Mouse (Mus musculus) CH12.LX (cell line): ENCODE measurements around the gene Sema6d. TPM values are rescaled to one million over a fixed set of nuclear protein-coding genes. Genes with fewer than 3 reads are reported as not detected.

Experiments
- DNase-seq: peaks from one replicate; pipeline ENCODE4 v3.0.0-alpha.2; 2013; ENCODE audit errors: extremely low read depth
- H3K27ac ChIP-seq: 2 replicates; pipeline ENCODE4 v1.5.1; 2012; ENCODE audit warnings: low read depth, mild to moderate bottlenecking, control low read depth, moderate library complexity; ENCODE audit not compliant: insufficient read depth
- H3K27me3 ChIP-seq: replicated peaks from 2 replicates; pipeline ENCODE3; 2012; ENCODE audit warnings: inconsistent platforms
- H3K36me3 ChIP-seq, 2 experiments: replicated peaks in 1 of 2; 2 replicates each; pipeline versions ENCODE3 to v1.6.1; 2012; ENCODE audit warnings: inconsistent platforms in 1 of 2, low read length in 1 of 2, mild to moderate bottlenecking in 1 of 2, mixed read lengths in 1 of 2, moderate library complexity in 1 of 2; ENCODE audit not compliant: control insufficient read depth in 1 of 2, insufficient read depth in 1 of 2
- H3K4me1 ChIP-seq, 2 experiments: 2 replicates each; pipeline ENCODE4 v1.6.1; 2012; ENCODE audit warnings: inconsistent platforms in 1 of 2, moderate library complexity in 1 of 2; ENCODE audit not compliant: insufficient read depth in 2 of 2, control insufficient read depth in 1 of 2
- H3K4me2 ChIP-seq: 2 replicates; pipeline ENCODE4 v1.6.1; 2012; ENCODE audit warnings: low read depth, mild to moderate bottlenecking, control low read depth; ENCODE audit not compliant: poor library complexity, insufficient read depth, severe bottlenecking
- H3K4me3 ChIP-seq, 3 experiments: fragments of 150-350 bp in 1 of 3; sonication (generic) in 1 of 3; replicated peaks in 1 of 3; 2 replicates each; pipeline versions ENCODE3 to v1.5.1; 2011 to 2012; ENCODE audit warnings: low read depth in 2 of 3, low read length in 2 of 3, mild to moderate bottlenecking in 2 of 3, moderate library complexity in 2 of 3, control low read depth in 1 of 3, improper control_type of control experiment in 1 of 3, inconsistent platforms in 1 of 3, mixed read lengths in 1 of 3; ENCODE audit not compliant: poor library complexity in 1 of 3
- H3K79me2 ChIP-seq: replicated peaks from 2 replicates; pipeline ENCODE4 v1.6.1; 2012; ENCODE audit warnings: mild to moderate bottlenecking, moderate library complexity; ENCODE audit not compliant: control insufficient read depth, poor library complexity, insufficient read depth, severe bottlenecking; ENCODE audit errors: extremely low read depth
- H3K9ac ChIP-seq: 2 replicates; pipeline ENCODE4 v1.6.1; 2012; ENCODE audit warnings: low read depth, mild to moderate bottlenecking, control low read depth, moderate library complexity; ENCODE audit not compliant: insufficient read depth
- H3K9me3 ChIP-seq: replicated peaks from 2 replicates; pipeline ENCODE3; 2012; ENCODE audit warnings: low read length, inconsistent platforms, mixed read lengths
- CHD1 ChIP-seq: IDR thresholded peaks from 2 replicates; pipeline ENCODE4 v1.6.1; 2012; ENCODE audit warnings: low read depth, low read length, improper control_type of control experiment, inconsistent platforms
- CTCF ChIP-seq, 2 experiments: IDR thresholded peaks in 1 of 2; conservative IDR thresholded peaks in 1 of 2; 2 replicates each; pipeline ENCODE4 v1.5.1; 2011 to 2012; ENCODE audit warnings: low read depth in 2 of 2, low read length in 2 of 2, improper control_type of control experiment in 1 of 2, inconsistent platforms in 1 of 2, mild to moderate bottlenecking in 1 of 2, moderate library complexity in 1 of 2
- E2F4 ChIP-seq: IDR thresholded peaks from 2 replicates; pipeline ENCODE4 v1.6.1; 2011; ENCODE audit warnings: low read depth, low read length, improper control_type of control experiment; ENCODE audit not compliant: insufficient replicate concordance
- EP300 ChIP-seq: IDR thresholded peaks from 2 replicates; pipeline ENCODE4 v1.6.1; 2011; ENCODE audit warnings: low read length, improper control_type of control experiment
- ETS1 ChIP-seq: conservative IDR thresholded peaks from 2 replicates; pipeline ENCODE4 v1.6.1; 2012; ENCODE audit warnings: low read depth, mild to moderate bottlenecking, inconsistent platforms, low read length, improper control_type of control experiment, moderate library complexity
- HCFC1 ChIP-seq: IDR thresholded peaks from 2 replicates; pipeline ENCODE4 v1.6.1; 2012; ENCODE audit warnings: low read depth, mild to moderate bottlenecking, inconsistent platforms, low read length, improper control_type of control experiment
- IRF4 ChIP-seq: IDR thresholded peaks from 2 replicates; pipeline ENCODE4 v1.6.1; 2014; ENCODE audit warnings: low read depth, mild to moderate bottlenecking, inconsistent platforms, low read length, improper control_type of control experiment
- JUN ChIP-seq: IDR thresholded peaks from 2 replicates; pipeline ENCODE4 v1.6.1; 2011; ENCODE audit warnings: low read depth, mild to moderate bottlenecking, low read length, improper control_type of control experiment, moderate library complexity; ENCODE audit not compliant: insufficient read depth
- JUND ChIP-seq: conservative IDR thresholded peaks from 2 replicates; pipeline ENCODE4 v1.6.1; 2011; ENCODE audit warnings: low read depth, low read length, improper control_type of control experiment
- KAT2A ChIP-seq: IDR thresholded peaks from 2 replicates; pipeline ENCODE4 v1.6.1; 2012; ENCODE audit warnings: low read length, improper control_type of control experiment, inconsistent platforms; ENCODE audit not compliant: insufficient replicate concordance
- MAFK ChIP-seq: IDR thresholded peaks from 2 replicates; pipeline ENCODE4 v1.6.1; 2011; ENCODE audit warnings: low read length, improper control_type of control experiment; ENCODE audit not compliant: insufficient replicate concordance
- MAX ChIP-seq: IDR thresholded peaks from 2 replicates; pipeline ENCODE4 v1.6.1; 2011; ENCODE audit warnings: low read length, improper control_type of control experiment
- MAZ ChIP-seq: IDR thresholded peaks from 2 replicates; pipeline ENCODE4 v1.6.1; 2012; ENCODE audit warnings: low read depth, mild to moderate bottlenecking, inconsistent platforms, low read length, improper control_type of control experiment, moderate library complexity
- MEF2A ChIP-seq: IDR thresholded peaks from 2 replicates; pipeline ENCODE4 v1.6.1; 2014; ENCODE audit warnings: low read depth, mild to moderate bottlenecking, inconsistent platforms, low read length, improper control_type of control experiment, borderline replicate concordance
- NELFE ChIP-seq: IDR thresholded peaks from 2 replicates; pipeline ENCODE4 v1.6.1; 2011; ENCODE audit warnings: low read depth, low read length, improper control_type of control experiment
- NRF1 ChIP-seq: IDR thresholded peaks from 2 replicates; pipeline ENCODE4 v1.6.1; 2014; ENCODE audit warnings: low read depth, mild to moderate bottlenecking, inconsistent platforms, low read length, improper control_type of control experiment, moderate library complexity
- PAX5 ChIP-seq: IDR thresholded peaks from 2 replicates; pipeline ENCODE4 v1.6.1; 2012; ENCODE audit warnings: low read length, inconsistent platforms, mixed read lengths
- POLR2A ChIP-seq: IDR thresholded peaks from 2 replicates; pipeline ENCODE4 v1.6.1; 2011; ENCODE audit warnings: low read depth, mild to moderate bottlenecking, improper control_type of control experiment, low read length
- RAD21 ChIP-seq: IDR thresholded peaks from 2 replicates; pipeline ENCODE4 v1.6.1; 2011; ENCODE audit warnings: low read depth, mild to moderate bottlenecking, low read length, improper control_type of control experiment, moderate library complexity
- RCOR1 ChIP-seq: conservative IDR thresholded peaks from 2 replicates; pipeline ENCODE4 v1.6.1; 2012; ENCODE audit warnings: low read depth, mild to moderate bottlenecking, inconsistent platforms, low read length, improper control_type of control experiment
- SIN3A ChIP-seq: IDR thresholded peaks from 2 replicates; pipeline ENCODE4 v1.6.1; 2012; ENCODE audit warnings: low read length, improper control_type of control experiment, inconsistent platforms
- SMC3 ChIP-seq: IDR thresholded peaks from 2 replicates; pipeline ENCODE4 v1.6.1; 2011; ENCODE audit warnings: low read depth, low read length, improper control_type of control experiment
- TBP ChIP-seq: conservative IDR thresholded peaks from 2 replicates; pipeline ENCODE4 v1.6.1; 2011; ENCODE audit warnings: low read depth, low read length, improper control_type of control experiment
- TCF12 ChIP-seq: IDR thresholded peaks from 2 replicates; pipeline ENCODE4 v1.6.1; 2014; ENCODE audit warnings: low read depth, mild to moderate bottlenecking, inconsistent platforms, low read length, improper control_type of control experiment
- UBTF ChIP-seq: IDR thresholded peaks from 2 replicates; pipeline ENCODE4 v1.6.1; 2012; ENCODE audit warnings: low read depth, mild to moderate bottlenecking, inconsistent platforms, low read length, improper control_type of control experiment, moderate library complexity
- USF1 ChIP-seq: IDR thresholded peaks from 2 replicates; pipeline ENCODE4 v1.6.1; 2014; ENCODE audit warnings: low read depth, mild to moderate bottlenecking, inconsistent platforms, low read length, improper control_type of control experiment
- ZC3H11A ChIP-seq: IDR thresholded peaks from 2 replicates; pipeline ENCODE4 v1.6.1; 2012; ENCODE audit warnings: low read depth, mild to moderate bottlenecking, inconsistent platforms, low read length, improper control_type of control experiment
- ZKSCAN1 ChIP-seq: IDR thresholded peaks from 2 replicates; pipeline ENCODE4 v1.6.1; 2012; ENCODE audit warnings: low read depth, inconsistent platforms, low read length, improper control_type of control experiment, borderline replicate concordance
- ZMIZ1 ChIP-seq: IDR thresholded peaks from 2 replicates; pipeline ENCODE4 v1.6.1; 2012; ENCODE audit warnings: low read depth, mild to moderate bottlenecking, inconsistent platforms, low read length, improper control_type of control experiment
- dilution Hi-C: fragments of 300-500 bp; cut with MboI; formaldehyde crosslinking; loops from 2 replicates; pipeline ENCODE4 v1.14.3; 2020; ENCODE audit warnings: low sequenced_read_pairs; ENCODE audit not compliant: extremely low pct_unique_long_range_greater_than_20kb, extremely low pct_ligation_motif_present
- in situ Hi-C: fragments of 300-500 bp; cut with MboI; formaldehyde crosslinking; loops from 3 replicates; pipeline ENCODE4 v1.14.3; 2019; ENCODE audit warnings: low sequenced_read_pairs, low pct_ligation_motif_present, low pct_unique_long_range_greater_than_20kb, mixed read lengths
- polyA plus RNA-seq: library from polyadenylated mRNA; unstranded; fragments of >175 nt; gene quantifications from 2 replicates; pipeline ENCODE4 v1.2.1, GENCODE M21; 2012; ENCODE audit warnings: low read depth; ENCODE audit not compliant: insufficient read length
- total RNA-seq, 2 experiments: library from RNA; depleted of rRNA; stranded (reverse); fragments of 300-350 nt in 1 of 2; fragments of >200 nt in 1 of 2; gene quantifications; 2 replicates each; pipeline ENCODE4 v1.2.3; 2012 to 2014

Sema6d gene
- total and polyA plus RNA-seq, 3 experiments, result not detected

DNA sequence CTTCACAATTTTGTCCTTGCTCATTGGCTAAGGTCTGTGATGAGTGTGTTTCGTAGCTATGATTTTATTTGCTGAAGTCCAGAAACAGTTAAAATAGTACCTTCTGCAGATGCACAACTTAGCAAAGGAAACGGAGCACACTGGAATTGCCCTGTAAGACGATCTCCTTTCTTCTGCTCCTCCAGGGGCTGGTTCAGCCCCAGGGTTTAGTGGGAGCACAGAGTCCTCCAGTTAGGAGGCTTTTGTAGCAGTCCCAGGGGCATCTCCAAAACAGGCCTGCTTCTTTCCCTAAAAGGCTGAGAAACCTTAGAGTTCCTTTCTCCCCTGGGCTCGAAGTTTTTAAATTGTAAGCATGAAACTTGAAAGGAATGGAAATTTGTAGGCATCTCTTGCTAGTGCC is 616.0 kb downstream of the Sema6d start:
- in situ Hi-C loops, result no loop called here

GRCm38 (mm10) chr2:124706896-124707295 is 617.1 kb downstream of the Sema6d start:
- Histone ChIP-seq H3K9ac (no peak overlapping the region), H3K9me3 (peaks cover 71% of the 10 kb centered on the region), H3K79me2 (no peaks in the 10 kb centered on the region), H3K4me3 (no peak overlapping the region), H3K4me1 (no peaks in the 10 kb centered on the region), H3K36me3 (no peaks in the 10 kb centered on the region), H3K27ac (no peak overlapping the region), H3K4me2 (no peak overlapping the region), H3K27me3 (no peaks in the 10 kb centered on the region)
- dilution Hi-C loops (no loop called here), in situ Hi-C loops (no loop called here)
- DNase-seq, result no peak
- TF ChIP-seq EP300 (no peak), E2F4 (no peak), NRF1 (no peak), TCF12 (no peak), IRF4 (no peak), MAFK (no peak), SMC3 (no peak), SIN3A (no peak), POLR2A (no peak), MAZ (no peak), ETS1 (no peak), MEF2A (no peak), RAD21 (no peak), UBTF (no peak), KAT2A (no peak), CTCF (conservative IDR thresholded peaks at IDR 0.05 in 1 of 2, IDR thresholded peaks at IDR 0.05 in 1 of 2; ENCODE audit: low read depth in 2 of 2, low read length in 2 of 2) (no peak), JUN (no peak), PAX5 (no peak), ZKSCAN1 (no peak)

More for the DNA sequence above, 616.0 kb downstream of the Sema6d start:
- Histone ChIP-seq H3K4me2 (no peak overlapping the region), H3K36me3 (no peaks in the 10 kb centered on the region), H3K4me1 (no peaks in the 10 kb centered on the region), H3K4me3 (no peak overlapping the region), H3K9ac (no peak overlapping the region), H3K9me3 (peaks cover 76% of the 10 kb centered on the region), H3K79me2 (no peaks in the 10 kb centered on the region), H3K27me3 (no peaks in the 10 kb centered on the region), H3K27ac (no peak overlapping the region)
- TF ChIP-seq TBP (no peak), RCOR1 (no peak), MEF2A (no peak), CHD1 (no peak), TCF12 (no peak), MAX (no peak), ZKSCAN1 (no peak), HCFC1 (no peak), MAFK (no peak), ZC3H11A (no peak), ZMIZ1 (no peak), MAZ (no peak), USF1 (no peak), NELFE (no peak), JUND (no peak), JUN (no peak)
- dilution Hi-C loops, result no loop called here
- DNase-seq, result no peak
